Mouse (Mus musculus): ENCODE measurements around the gene Usp21.

Gene Usp21

DNA sequence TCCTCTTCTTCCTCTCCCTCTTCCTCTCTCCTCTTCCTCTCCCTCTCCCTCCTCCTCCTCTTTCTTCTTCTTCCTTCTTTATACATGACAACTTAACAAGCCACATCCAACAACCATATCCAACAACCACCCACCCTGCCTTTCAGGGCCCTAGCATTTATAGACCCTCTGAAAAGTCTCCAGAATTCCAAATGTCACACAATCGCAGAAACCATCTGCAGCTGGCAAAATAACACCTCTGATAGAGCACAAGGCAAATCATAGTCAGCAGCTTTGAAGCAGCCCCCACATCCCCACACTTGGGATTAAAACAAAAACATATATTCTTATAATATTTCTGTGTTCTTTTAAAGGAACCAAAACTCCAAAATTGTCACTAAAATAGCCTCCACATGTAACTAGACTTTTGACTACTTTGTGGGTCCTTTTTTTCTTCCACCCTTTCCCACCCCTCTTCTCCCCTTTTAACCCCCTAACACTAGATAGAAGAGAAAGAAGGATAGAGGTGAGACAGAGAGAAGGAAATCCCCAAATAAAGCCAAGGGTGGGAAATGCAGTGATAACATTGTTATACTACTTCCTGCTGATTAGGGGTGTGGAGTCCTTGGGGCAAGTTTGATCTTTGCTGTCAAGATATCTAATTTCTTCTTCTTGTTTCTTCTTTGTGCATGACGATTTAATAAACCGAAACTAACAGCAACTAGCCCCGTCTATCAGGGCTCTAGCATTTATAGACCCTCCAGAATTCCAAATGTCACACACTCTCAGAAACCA is 21.6 kb downstream of the Usp21 start:
- no peak for DNase-seq (ENCODE audit: low spot score)

DNA sequence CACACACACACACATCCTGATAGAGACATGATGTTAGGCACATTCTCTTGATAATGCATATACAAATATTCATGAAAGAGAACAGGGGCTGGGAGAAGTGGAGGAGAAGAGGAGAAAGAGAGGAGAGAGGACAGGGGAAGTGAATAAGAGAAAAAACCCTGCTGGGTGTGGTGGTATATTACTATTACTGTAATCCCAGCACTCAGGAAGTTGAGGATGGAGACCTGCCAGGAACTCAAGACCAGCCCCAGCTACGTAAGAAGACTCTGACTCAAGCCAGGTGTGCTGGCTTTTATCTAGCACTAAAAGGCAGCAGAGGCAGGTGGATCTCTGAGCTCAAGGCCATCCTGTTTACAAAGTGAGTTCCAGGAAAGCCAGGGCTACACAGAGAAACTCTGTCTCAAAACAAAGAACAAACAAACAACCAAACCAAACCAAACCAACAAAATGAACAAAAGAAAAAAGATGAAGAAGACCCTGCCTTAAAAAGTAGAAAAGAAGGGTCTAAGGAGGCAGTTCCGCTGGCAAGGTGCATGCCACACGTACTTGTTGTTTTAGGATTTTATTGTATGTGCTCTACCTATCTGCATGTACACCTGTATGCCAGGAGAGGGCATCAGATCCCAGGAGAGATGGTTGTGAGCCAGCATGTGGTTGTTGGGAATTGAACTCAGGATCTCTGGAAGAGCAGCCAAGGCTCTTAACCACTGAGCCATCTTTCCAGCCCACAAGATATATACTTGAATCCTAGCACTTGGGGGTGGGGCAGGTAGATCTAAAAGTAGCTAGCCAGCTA is 23.9 kb downstream of the Usp21 start:
- no peak for DNase-seq (ENCODE audit: low spot score)

DNA sequence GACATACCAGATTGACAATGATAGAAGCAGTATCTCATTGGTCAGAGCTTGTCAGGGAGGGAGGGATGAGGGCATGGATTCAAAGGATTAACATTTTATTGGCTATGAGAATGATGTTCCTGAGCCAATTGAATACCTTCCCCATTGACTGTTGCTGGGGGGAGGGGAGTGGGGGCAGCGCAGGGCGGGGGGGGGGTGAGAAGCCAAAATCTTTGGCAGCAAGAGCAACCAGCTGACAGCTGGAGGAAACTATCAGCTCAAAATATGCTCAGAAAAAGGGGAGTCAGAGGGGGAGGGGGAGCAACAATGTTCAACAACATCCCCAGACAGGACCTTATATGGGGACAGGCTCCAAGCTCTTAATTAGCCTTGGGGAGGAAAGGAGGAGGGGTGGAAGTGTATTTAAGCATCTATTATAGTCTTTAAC is 24.6 kb downstream of the Usp21 start:
- no peak for DNase-seq (ENCODE audit: low spot score)

DNA sequence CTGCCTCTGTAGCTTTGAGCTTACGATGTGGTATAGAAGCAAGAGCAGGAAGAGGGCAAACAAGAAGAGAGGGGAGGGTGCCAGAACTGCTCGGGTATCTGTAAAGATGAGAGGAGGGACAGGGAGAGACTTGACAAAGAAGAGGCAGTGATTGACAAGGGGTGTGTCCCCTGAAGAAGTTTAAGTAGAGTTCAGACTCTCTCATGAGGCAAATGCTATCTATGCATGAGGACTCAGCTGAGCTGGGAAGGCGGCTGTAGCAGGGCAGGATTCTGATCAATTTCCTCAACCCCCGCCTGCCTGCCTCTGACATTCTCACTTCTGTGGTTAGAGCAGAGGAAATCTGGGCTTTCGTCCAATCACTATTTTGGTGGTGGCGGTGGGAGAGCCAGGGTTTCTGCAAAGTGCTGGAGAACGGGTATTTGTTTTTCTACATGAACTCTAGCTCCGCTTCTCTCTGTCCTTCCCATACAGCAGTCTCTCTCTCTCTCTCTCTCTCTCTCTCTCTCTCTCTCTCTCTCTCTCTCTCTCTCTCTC is 25.1 kb downstream of the Usp21 start:
- no peak for DNase-seq (ENCODE audit: low spot score)

DNA sequence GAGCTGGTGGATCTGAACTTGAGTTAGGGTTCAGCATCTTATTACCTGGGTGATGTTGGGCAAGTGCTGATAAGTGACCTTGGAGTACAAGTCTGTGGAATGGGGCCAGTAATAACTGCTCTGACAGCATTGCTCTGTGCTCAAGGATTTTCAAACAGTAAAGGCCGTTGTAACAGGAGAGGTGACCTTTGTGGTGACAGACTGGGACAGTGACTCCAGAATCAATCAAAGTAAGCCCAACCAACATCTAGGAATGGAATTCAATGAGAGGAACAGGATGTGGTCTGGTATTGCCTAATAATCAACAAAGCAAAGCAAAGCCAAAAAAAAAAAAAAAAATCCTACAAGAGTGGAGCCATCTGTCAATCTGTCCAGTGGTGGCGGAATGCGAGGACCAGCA is 27.5 kb downstream of the Usp21 start:
- no peak for DNase-seq (ENCODE audit: low spot score)

DNA sequence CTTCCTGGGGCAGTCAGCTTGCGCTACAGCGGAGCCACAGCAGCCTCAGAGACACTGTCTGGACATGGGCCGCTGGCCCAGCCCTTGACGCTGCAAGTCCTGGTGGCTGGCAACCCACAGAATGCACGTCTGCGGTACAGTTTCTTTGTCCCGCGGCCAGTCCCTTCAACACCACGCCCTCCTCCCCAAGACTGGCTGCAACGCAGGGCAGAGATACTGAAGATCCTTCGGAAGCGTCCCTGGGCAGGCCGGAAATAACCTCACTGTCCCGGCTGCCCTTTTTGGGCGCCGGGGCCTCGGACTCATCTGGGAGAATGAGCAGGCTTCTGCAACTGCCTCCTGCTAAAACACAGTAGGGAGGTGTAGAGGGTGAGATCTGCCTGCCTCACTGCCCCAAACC is 28.9 kb downstream of the Usp21 start:
- no peak for DNase-seq (ENCODE audit: low spot score)

DNA sequence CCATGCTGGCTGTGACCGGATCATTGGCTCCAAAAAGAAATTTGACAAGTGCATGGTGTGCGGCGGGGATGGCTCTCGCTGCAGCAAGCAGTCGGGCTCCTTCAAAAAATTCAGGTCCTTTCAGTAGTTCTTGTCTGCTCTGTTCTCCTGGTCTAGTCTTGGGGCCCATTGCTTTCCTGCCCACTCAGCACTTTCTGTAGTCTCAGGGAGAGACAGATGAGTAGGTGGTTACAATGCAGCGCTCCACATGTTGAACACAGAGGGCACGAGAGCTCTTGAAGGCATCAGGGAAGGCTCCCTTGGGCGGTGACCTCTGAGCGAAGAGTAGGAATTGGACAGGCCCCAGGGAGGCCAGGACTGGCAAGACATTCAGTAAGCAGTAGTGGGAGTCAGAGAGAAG is 30.0 kb downstream of the Usp21 start:
- no peak for DNase-seq (ENCODE audit: low spot score)

DNA sequence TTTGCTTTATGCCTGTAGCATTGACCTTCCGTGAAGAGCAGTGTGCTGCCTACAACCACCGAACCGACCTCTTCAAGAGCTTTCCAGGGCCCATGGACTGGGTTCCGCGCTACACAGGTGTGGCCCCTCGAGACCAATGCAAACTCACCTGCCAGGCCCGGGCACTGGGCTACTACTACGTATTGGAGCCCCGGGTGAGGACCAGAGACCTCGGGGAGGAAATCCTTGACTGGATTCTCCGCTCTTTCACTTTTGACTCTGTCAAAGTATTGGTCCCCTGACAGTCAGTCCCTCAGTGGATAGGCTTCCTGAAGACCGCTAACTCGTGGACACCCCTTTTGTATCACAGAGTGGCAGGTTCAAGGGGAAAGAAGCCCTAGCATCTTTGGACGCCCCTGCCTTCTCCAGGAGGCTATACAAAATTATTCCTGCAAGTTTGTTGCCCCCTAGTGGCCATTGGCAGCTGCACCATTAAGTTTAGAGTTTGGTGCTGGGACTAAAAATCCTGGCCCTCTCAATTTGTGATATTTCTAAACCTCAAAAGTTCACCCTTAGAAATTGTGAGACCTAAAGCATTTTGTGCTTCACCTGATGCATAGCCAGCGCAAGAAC is 30.7 kb downstream of the Usp21 start:
- no peak for DNase-seq (ENCODE audit: low spot score)

DNA sequence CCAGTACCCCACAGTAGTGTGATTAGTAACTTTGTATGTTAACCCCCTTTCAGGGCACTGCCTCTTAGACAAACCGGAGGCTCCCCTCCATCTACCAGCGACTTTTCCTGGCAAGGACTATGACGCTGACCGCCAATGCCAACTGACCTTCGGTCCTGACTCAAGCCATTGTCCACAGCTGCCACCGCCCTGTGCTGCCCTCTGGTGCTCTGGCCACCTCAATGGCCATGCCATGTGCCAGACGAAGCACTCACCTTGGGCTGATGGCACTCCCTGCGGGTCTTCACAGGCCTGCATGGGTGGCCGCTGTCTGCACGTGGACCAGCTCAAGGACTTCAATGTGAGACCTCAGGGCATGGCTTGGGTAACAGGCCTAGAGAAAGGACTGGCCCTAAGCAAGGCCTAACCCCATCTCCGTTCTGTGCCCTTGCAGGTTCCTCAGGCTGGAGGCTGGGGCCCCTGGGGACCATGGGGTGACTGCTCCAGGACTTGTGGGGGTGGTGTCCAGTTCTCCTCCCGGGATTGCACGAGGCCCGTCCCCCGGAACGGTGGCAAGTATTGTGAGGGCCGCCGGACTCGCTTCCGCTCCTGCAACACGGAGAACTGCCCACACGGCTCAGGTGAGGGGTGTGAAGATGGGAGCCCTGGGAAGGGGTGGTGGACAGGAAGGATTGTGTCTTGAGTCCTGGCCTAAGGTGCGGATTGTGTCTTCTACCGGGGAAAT is 31.5 kb downstream of the Usp21 start:
- no peak for DNase-seq (ENCODE audit: low spot score)

DNA sequence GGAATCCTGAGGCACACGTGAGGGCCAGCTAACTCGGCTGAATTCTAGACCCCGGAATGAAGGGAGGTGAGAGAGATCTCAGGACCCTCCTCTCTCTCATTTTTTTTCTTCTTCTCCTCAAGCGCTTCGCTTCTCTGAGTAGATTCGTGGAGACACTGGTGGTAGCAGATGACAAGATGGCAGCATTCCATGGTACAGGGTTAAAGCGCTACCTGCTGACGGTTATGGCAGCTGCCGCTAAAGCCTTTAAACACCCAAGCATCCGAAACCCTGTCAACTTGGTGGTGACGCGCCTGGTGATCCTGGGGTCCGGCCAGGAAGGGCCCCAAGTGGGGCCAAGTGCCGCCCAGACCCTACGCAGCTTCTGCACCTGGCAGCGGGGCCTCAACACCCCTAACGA is 35.4 kb downstream of the Usp21 start:
- DNase-seq (ENCODE audit: low spot score) = no peak

DNA sequence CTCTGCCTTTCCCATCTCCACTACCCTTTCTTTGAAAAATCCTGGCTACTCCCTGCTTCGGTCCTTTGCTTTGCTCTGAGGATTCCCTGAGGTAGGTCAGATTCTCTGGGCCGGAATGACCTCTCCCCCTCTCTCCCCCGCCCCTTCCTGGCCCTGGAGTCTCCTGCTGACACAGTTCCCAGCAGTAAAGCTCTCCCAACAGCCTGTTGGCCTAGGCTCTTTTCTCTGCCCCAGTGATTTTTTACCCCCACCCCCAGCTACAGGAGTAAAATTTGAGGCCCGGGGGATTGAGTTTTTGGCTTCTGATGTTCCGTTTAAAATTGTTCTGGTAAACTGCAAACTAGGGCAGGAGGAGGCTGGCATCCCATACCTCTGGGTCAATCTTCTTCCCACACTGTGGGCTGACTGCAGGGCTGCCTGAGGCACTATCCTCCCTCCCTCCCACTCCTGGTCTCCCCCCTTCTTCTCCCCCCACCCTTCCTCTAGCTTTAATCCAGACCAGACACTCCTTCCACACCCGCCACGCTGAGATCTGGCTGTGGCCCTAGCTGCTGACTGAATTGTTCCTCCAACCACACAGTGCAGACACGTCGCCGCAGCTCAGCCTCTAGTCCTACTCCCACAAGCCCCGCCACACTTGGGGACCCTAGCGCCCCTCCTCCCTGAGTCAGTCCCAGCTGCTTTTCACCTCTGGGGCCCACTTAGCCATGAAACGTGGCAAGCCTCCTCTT is 36.0 kb downstream of the Usp21 start:
- DNase-seq (ENCODE audit: low spot score) = no peak

DNA sequence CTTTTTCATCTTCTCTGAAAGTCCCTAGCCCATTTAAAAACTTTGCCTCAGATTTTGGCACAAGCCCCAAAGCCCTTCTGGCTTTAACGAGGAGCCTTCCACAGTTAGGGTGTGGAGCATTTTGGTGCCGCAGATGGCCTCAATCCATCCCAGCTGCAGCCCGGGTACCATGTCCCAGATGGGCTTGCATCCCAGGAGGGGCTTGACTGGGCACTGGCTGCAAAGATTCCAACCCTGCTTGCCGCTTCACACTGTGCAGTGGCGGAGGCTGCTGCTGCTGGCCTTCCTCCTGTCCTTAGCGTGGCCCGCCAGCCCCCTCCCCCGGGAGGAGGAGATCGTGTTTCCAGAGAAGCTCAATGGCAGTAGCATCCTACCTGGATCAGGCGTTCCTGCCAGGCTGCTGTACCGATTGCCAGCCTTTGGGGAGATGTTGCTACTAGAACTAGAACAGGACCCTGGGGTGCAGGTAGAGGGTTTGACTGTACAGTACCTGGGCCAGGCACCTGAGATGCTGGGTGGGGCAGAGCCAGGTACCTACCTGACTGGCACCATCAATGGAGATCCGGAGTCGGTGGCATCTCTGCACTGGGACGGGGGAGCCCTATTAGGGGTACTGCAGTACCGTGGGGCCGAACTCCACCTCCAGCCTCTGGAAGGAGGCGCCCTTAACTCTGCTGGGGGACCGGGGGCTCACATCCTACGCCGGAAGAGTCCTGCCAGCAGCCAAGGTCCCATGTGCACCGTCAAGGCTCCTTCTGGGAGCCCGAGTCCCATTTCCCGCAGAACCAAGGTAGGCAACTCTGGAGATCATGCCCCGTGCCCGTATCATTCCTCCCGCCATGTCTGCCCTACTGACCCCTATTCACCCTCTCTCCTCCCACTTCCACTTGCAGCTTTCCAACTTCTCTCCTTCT is 36.9 kb downstream of the Usp21 start, which contains the start of gene Ndufs2:
Gene Ndufs2, minus strand, starts transcription at position 709 of the 914 bp plus-strand sequence.
- no peak for DNase-seq (ENCODE audit: low spot score)

DNA sequence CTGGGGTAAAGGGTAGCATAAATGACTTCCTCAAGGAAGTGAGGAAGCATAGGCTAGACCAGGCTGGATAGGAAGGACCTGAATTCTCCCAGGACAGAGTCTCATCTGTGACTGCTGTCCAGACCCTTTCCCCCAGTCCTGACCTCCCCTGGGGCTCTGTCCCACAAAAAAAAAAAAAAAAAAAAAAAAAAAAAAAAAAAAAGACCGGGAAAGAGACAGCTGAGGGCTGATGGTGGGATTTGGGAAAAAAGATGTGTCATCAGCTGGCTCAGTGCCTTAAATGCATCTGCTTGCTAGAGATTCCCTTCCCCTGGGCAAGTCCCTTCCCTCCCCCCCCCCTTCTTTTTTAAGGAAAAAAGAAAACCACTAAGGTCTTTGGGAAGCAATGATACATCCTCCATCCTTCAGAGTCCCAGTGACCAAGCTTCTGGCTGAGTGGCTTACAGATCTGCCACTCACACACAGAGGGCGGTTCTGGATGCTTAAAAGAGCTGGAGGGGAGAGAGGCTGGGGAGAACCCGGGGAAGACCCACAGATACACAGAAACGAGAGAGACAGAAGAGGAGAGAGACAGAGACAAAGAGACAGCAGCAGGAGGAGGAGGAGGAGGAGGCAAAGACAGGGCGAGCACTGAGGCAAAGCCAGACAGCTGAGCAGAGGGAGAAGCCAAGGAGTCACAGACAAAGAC is 37.7 kb downstream of the Usp21 start, which contains the start of gene Adamts4:
Gene Adamts4, plus strand, starts transcription at position 509 of the 688 bp plus-strand sequence.
- no peak for DNase-seq (ENCODE audit: low spot score)

DNA sequence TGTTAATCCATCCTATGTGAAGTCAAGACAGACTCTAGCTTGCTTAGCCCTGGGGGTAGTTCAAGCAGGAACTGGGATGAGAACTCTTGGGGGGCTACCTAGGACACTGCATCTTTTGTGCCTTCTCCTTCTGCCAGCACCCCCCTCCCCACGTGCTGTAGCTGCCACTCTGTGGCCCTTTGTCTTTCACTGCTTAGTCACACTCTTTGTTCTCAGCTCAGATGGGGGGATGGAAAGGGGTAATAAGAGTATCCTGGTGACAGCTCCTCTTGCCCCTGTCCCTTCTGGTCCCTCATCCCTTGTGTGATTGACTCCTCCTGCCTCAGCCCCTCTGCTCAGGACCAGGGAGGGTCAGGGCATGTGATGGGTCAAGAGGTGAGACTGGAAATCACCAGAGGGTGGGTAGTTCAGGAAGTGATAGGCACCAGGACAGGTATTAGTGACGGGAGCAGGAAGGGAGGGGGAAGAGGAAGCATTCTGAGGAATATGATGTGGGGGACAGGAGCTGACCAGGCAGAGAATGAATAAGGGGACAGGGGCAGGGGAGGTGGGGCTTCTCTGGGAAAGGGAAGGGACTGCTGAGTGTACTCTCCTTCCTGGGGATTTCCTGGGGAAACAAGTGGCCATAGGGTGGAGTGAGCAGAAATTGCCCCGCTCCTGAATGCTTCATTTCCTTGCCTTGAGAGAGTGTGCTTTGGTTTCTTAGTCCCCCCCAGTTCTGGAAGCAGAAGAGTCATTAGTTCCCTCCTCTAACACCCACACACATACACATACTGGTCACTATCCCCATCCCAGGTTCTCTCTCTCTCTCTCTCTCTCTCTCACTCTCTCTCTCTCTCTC is 39.2 kb downstream of the Usp21 start:
- no peak for DNase-seq (ENCODE audit: low spot score)

DNA sequence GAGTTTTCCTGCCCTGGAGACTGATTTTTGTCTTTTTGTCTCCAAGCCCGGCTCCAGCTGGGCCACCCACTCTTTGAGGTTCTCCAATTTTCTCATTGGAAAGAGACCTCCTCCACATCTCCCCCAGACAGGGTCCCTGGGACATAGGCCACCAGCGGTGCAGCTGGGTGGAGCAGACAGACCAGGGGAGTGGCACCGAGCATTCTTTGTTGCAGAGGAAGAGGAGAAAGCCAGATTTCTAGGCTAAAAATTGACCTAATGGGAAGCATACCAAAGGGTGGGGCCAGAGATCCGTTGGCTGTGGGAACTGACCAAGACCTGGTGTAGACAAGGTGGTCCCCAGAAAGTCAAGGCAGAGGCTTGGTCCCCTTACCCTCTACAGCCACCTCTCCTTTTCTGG is 39.9 kb downstream of the Usp21 start:
- DNase-seq (ENCODE audit: low spot score) = no peak

DNA sequence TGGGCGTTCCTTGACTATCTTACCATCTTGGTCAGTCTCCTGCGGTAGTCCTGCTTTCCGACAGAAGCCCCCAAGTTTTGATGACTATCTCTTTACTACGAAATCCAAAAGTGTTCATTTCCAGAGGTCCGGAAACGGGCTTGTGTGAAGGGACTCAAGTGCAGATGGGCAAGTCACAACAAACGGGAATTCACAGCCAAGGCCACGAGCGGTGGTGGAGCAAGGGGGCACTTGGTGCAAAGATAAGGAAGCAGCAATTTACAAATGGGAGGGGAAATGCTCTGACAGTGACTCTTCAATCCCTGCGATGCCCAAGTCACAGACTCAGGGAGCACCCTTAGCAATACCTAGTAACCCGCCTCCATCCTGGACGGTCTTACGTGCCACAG is 40.3 kb downstream of the Usp21 start:
- DNase-seq (ENCODE audit: low spot score) = no peak

DNA sequence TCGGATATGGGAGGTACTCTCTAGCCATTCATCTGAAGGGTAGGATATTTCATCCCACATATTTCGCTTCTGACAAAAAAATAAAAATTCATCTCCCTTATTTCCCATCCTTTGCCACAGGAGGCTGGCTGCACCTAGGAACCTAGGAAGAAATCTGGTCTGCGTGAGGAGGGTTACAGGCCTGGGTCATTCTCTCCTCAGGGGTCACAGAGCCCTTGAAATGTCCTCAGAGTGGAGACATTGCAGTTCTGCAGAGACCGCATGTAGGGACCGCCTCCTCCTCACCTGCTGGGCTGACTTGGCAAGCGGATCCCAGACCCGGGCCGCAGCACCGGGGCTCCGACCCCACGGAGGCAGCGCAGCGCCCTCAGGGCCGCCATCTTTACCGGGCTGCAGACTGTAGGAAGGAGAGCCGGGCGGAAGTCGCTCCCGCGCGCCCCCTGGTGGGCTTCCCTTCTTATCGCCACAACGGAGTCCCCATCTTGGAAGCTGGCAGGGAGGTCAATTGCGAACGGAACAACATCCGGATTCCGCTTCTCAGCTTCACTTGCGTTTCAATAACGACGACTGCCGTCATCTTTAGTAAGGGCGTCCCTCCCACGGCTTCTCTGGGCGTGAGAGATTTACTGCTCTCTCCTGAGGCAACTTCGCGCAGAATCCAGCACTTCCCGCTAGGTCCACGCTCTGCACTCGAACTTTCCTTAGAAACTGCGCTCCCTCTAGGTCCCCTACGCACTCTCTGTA is 40.9 kb downstream of the Usp21 start:
- peak; percentile 97 for DNase-seq (ENCODE audit: low spot score)

DNA sequence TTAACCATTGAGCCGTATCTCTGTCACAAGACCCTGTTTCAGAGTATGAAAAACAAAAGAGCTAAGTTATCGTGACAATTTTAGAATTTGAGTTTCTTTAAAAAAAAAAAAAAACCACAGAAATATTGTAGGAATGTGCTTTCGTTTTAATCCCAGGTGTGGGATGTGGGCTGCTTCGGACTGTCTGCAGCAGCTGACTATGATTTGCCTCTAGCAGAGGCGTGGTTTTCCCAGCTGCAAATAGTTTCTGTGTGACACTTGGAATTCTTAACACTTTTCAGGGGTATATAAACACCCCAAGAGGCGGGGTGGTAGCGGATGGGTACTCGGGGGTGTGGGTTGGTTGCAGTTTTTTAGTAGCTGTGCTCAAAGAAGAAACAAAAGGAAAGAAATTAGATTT is 42.4 kb downstream of the Usp21 start:
- no peak for DNase-seq (ENCODE audit: low spot score)
